Mouse (Mus musculus) kidney, adult 11 months (tissue): ENCODE results near the gene Ror1.

Source experiments
- DNase-seq: peaks from one replicate; pipeline ENCODE4 v3.0.0; 2022

The Ror1 gene

GRCm38 (mm10) chr4:100095685-100096595 lies at the start of gene Ror1:
Gene Ror1 (plus strand): TSS chr4:100095791.
- peak; percentile 84 for DNase-seq

GRCm38 (mm10) chr4:100047066-100047465 lies 48.5 kb upstream of the Ror1 start:
- no peak for DNase-seq

- no peak for DNase-seq
Observed at GRCm38 (mm10) chr4:100048351-100048950, 47.1 kb upstream of the Ror1 start.

GRCm38 (mm10) chr4:100051767-100052166 lies 43.8 kb upstream of the Ror1 start:
- no peak for DNase-seq

GRCm38 (mm10) chr4:100052258-100052657 lies 43.3 kb upstream of the Ror1 start:
- no peak for DNase-seq

- no peak for DNase-seq
Observed at GRCm38 (mm10) chr4:100056046-100056445, 39.5 kb upstream of the Ror1 start.

GRCm38 (mm10) chr4:100056446-100056845 lies 39.1 kb upstream of the Ror1 start:
- no peak for DNase-seq

- DNase-seq: no peak
Observed at GRCm38 (mm10) chr4:100057381-100057780, 38.2 kb upstream of the Ror1 start.

- DNase-seq: no peak
Observed at GRCm38 (mm10) chr4:100058631-100059030, 37.0 kb upstream of the Ror1 start.

GRCm38 (mm10) chr4:100059811-100060210 lies 35.8 kb upstream of the Ror1 start:
- no peak for DNase-seq

- no peak for DNase-seq
Observed at GRCm38 (mm10) chr4:100061396-100062066, 34.1 kb upstream of the Ror1 start.

- DNase-seq: no peak
Observed at GRCm38 (mm10) chr4:100065686-100066085, 29.9 kb upstream of the Ror1 start.

GRCm38 (mm10) chr4:100070101-100070500 lies 25.5 kb upstream of the Ror1 start:
- DNase-seq: no peak

- DNase-seq: peak; percentile 18
Observed at GRCm38 (mm10) chr4:100096596-100097181, 1.1 kb downstream of the Ror1 start.

GRCm38 (mm10) chr4:100097364-100097979 lies 1.9 kb downstream of the Ror1 start:
- no peak for DNase-seq

- peak; percentile 23 for DNase-seq
Observed at GRCm38 (mm10) chr4:100101066-100101820, 5.7 kb downstream of the Ror1 start.

GRCm38 (mm10) chr4:100101844-100102243 lies 6.3 kb downstream of the Ror1 start:
- DNase-seq: no peak

- DNase-seq: no peak
Observed at GRCm38 (mm10) chr4:100104241-100104640, 8.7 kb downstream of the Ror1 start.

GRCm38 (mm10) chr4:100107593-100107992 lies 12.0 kb downstream of the Ror1 start:
- no peak for DNase-seq

GRCm38 (mm10) chr4:100108551-100108950 lies 13.0 kb downstream of the Ror1 start:
- DNase-seq: no peak

- no peak for DNase-seq
Observed at GRCm38 (mm10) chr4:100114148-100114547, 18.6 kb downstream of the Ror1 start.

- no peak for DNase-seq
Observed at GRCm38 (mm10) chr4:100116366-100116765, 20.8 kb downstream of the Ror1 start.
